Mouse (Mus musculus) c-Kit-positive CD71-positive TER-119-positive erythroid progenitor cells, embryonic 14.5 days (primary cell): ENCODE measurements around the gene Pdzk1ip1.

Source experiments
- DNase-seq: peaks from one replicate; pipeline ENCODE4 v3.0.0-alpha.2; 2013; ENCODE audit warnings: low spot score

Pdzk1ip1 gene

GRCm38 (mm10) chr4:115121608-115122007 is 33.1 kb downstream of the Pdzk1ip1 start:
- no peak for DNase-seq

- DNase-seq: no peak
These were observed 35.0 kb downstream of the Pdzk1ip1 start for GRCm38 (mm10) chr4:115123507-115123906.

GRCm38 (mm10) chr4:115124713-115125112 is 36.2 kb downstream of the Pdzk1ip1 start:
- no peak for DNase-seq

- DNase-seq: no peak
These were observed 44.6 kb downstream of the Pdzk1ip1 start for GRCm38 (mm10) chr4:115133085-115133484.

GRCm38 (mm10) chr4:115133621-115134295 is 45.2 kb downstream of the Pdzk1ip1 start, which contains the start of gene Cyp4x1:
Gene Cyp4x1, minus strand, starts transcription at chr4:115134281.
- no peak for DNase-seq

- DNase-seq: no peak
These were observed 45.8 kb downstream of the Pdzk1ip1 start for GRCm38 (mm10) chr4:115134296-115134630.
